Mouse (Mus musculus) granulocyte monocyte progenitor cell, adult 5-6 weeks (primary cell): ENCODE data around the gene Slmap. TPM values are rescaled to one million over a fixed set of nuclear protein-coding genes. Genes with fewer than 3 reads are reported as not detected.

ENCODE experiments used
- ATAC-seq: replicated peaks from 2 replicates; pipeline ENCODE4 v1.8.0; 2016; ENCODE audit warnings: mild to moderate bottlenecking, moderate TSS enrichment, inconsistent platforms; ENCODE audit not compliant: poor library complexity, severe bottlenecking
- total RNA-seq, 2 experiments: library from RNA; stranded (forward) in 1 of 2; stranded (reverse) in 1 of 2; fragments of 200-712, 200-1000 nt in 1 of 2; fragments of >200 nt in 1 of 2; fragmentation: Nextera tagmentation in 1 of 2; gene quantifications; 2 replicates each; pipeline ENCODE4 v1.2.3; 2014 to 2017

The Slmap gene
- total RNA-seq, 2 experiments from 2014 or later: 66.3 to 78.6 TPM

- ATAC-seq: no peak
These were observed 48.1 kb downstream of the Slmap start for GRCm38 (mm10) chr14:26486416-26487198.

GRCm38 (mm10) chr14:26481457-26481856, 53.3 kb downstream of the Slmap start:
- no peak for ATAC-seq

- no peak for ATAC-seq
These were observed 57.0 kb downstream of the Slmap start for GRCm38 (mm10) chr14:26477738-26478137.

- no peak for ATAC-seq
These were observed 58.3 kb downstream of the Slmap start for GRCm38 (mm10) chr14:26476391-26476790.

- ATAC-seq: no peak
These were observed 66.8 kb downstream of the Slmap start for GRCm38 (mm10) chr14:26467974-26468373.

GRCm38 (mm10) chr14:26466544-26467125, 68.1 kb downstream of the Slmap start:
- no peak for ATAC-seq

- peak; percentile 37; the same call in 1 of the 2 replicates for ATAC-seq
These were observed 68.8 kb downstream of the Slmap start for GRCm38 (mm10) chr14:26465898-26466297.

GRCm38 (mm10) chr14:26459516-26459915, 75.2 kb downstream of the Slmap start:
- no peak for ATAC-seq

- ATAC-seq: peak; percentile 99
These were observed 79.9 kb downstream of the Slmap start for GRCm38 (mm10) chr14:26454851-26455250.

- no peak for ATAC-seq
These were observed 84.5 kb downstream of the Slmap start for GRCm38 (mm10) chr14:26450036-26450800.

- ATAC-seq: no peak
These were observed 86.2 kb downstream of the Slmap start for GRCm38 (mm10) chr14:26448581-26448980.

GRCm38 (mm10) chr14:26447223-26447622, 87.5 kb downstream of the Slmap start:
- no peak for ATAC-seq

- no peak for ATAC-seq
These were observed 88.2 kb downstream of the Slmap start for GRCm38 (mm10) chr14:26446538-26446937.

- no peak for ATAC-seq
These were observed 92.2 kb downstream of the Slmap start for GRCm38 (mm10) chr14:26442534-26442933.

GRCm38 (mm10) chr14:26441041-26441812, 93.5 kb downstream of the Slmap start:
- ATAC-seq: no peak

- ATAC-seq: no peak
These were observed 94.7 kb downstream of the Slmap start for GRCm38 (mm10) chr14:26439996-26440395.

GRCm38 (mm10) chr14:26437771-26438170, 97.0 kb downstream of the Slmap start:
- ATAC-seq: no peak

GRCm38 (mm10) chr14:26436304-26436703, 98.4 kb downstream of the Slmap start:
- ATAC-seq: no peak

- ATAC-seq: no peak
These were observed 102.4 kb downstream of the Slmap start for GRCm38 (mm10) chr14:26432320-26432719.

GRCm38 (mm10) chr14:26431919-26432318, 102.8 kb downstream of the Slmap start:
- no peak for ATAC-seq
